ENCODE assay signal across 12 mouse cellular contexts in the genomic region with DNA sequence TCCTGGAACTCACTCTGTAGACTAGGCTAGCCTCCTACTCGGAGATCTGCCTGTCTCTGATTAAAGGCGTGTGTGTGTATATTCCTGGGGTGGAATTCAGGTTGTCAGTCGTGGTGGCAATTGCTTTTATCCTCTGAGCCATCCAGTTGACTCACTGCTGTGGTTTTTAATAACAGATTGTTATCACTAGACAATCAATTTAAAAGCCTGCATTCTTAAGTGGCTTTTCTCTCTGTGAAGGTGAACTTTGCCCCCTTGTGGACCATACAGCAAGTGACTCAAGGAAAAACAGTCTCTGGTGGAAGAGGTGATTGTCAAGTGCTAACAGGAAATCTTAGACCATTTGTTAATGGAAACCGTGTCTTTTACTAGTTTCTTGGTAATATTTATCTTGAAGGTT. TPM values are rescaled to one million over a fixed set of nuclear protein-coding genes. Genes with fewer than 3 reads are reported as not detected.
DNase-seq lines count a peak whose midpoint lies in the region; ATAC-seq and TF ChIP-seq lines count a peak whose summit lies in the region.
"Had no signal": no experiment of that assay in that cellular context is flagged by ENCODE, and none has a peak within 500 bp of the region (broad histone marks: within the 10 kb centered on the region; RNA-seq: fewer than 3 reads in every experiment).

No protein-coding gene starts in this region.

- no peaks in the 10 kb centered on the region for H3K27me3 ChIP-seq in lung, embryonic 14.5 days (ENCODE audit: insufficient read depth, low read length)
- H3K27me3 ChIP-seq in hindbrain, embryonic 11.5 days (ENCODE audit: control insufficient read depth, insufficient read depth, low read length) = no peaks in the 10 kb centered on the region
- H3K27me3 ChIP-seq: forebrain, embryonic 12.5 days; hindbrain, embryonic 15.5 days had no signal

- H3K36me3 ChIP-seq in lung, embryonic 14.5 days (ENCODE audit: insufficient read depth) = peaks cover 82% of the 10 kb centered on the region
- no peaks in the 10 kb centered on the region for H3K36me3 ChIP-seq in hindbrain, embryonic 11.5 days (ENCODE audit: control insufficient read depth, insufficient read depth, low read length)

- H3K4me2 ChIP-seq in lung, embryonic 14.5 days = no peak overlapping the region
- no peak overlapping the region for H3K4me2 ChIP-seq in hindbrain, embryonic 11.5 days (replicated peaks; ENCODE audit: low read depth, low read length)
- H3K4me2 ChIP-seq: forebrain, embryonic 12.5 days; hindbrain, embryonic 15.5 days had no signal

- H3K27ac ChIP-seq in lung, embryonic 14.5 days (ENCODE audit: low read depth) = no peak overlapping the region
- H3K27ac ChIP-seq in hindbrain, embryonic 11.5 days (ENCODE audit: low read depth, low read length) = no peak overlapping the region
- H3K27ac ChIP-seq: forebrain, embryonic 12.5 days; hindbrain, embryonic 15.5 days had no signal

- H3K9ac ChIP-seq in lung, embryonic 14.5 days = no peak overlapping the region
- H3K9ac ChIP-seq in hindbrain, embryonic 11.5 days (ENCODE audit: low read depth, low read length) = no peak overlapping the region
- H3K9ac ChIP-seq: forebrain, embryonic 12.5 days; hindbrain, embryonic 15.5 days had no signal

- TF ChIP-seq CTCF in lung, embryonic 14.5 days (IDR thresholded peaks at IDR 0.05; ENCODE audit: low read depth) = peak; percentile 39

- H3K9me3 ChIP-seq in lung, embryonic 14.5 days (ENCODE audit: low read depth, low read length) = no peaks in the 10 kb centered on the region
- no peaks in the 10 kb centered on the region for H3K9me3 ChIP-seq in hindbrain, embryonic 11.5 days (ENCODE audit: control insufficient read depth, low read length)
- H3K9me3 ChIP-seq: forebrain, embryonic 12.5 days; hindbrain, embryonic 15.5 days had no signal

- WGBS in lung, embryonic 14.5 days = 54% methylated on average over 4 of the region's 4 CpGs
- 77% methylated on average over 4 of the region's 4 CpGs for WGBS in hindbrain, embryonic 11.5 days

- DNase-seq in lung, embryonic 14.5 days = no peak
- DNase-seq in lung, postnatal 4 days = no peak
- peak; percentile 40 for DNase-seq in ES-CJ7 (ENCODE audit: low read depth, low spot score)
- DNase-seq in brain, adult 2 months (ENCODE audit: low read depth, low spot score) = peak; percentile 8
- DNase-seq in retina, embryonic 14.5 days (ENCODE audit: low spot score) = peak; percentile 24
- DNase-seq in frontal cortex, postnatal 14 days (ENCODE audit: low spot score in 2 of 2) = no peak
- no peak for DNase-seq in hindbrain, embryonic 11.5 days (ENCODE audit: low spot score)
- DNase-seq: cerebellum, adult 9-10 months; lung, postnatal 36 days; right cerebral cortex, postnatal 14 days had no signal

- ATAC-seq in lung, embryonic 14.5 days (ENCODE audit: insufficient read depth) = no peak
- no peak for ATAC-seq in hindbrain, embryonic 11.5 days (ENCODE audit: low FRiP score)

- 0 out of 2 replicates have a peak, but pooled peaks cover 3% of the 10 kb centered on the region for H3K4me1 ChIP-seq in lung, embryonic 14.5 days (ENCODE audit: insufficient read depth)
- H3K4me1 ChIP-seq in hindbrain, embryonic 11.5 days (replicated peaks; ENCODE audit: control insufficient read depth, insufficient read depth, low read length) = no peaks in the 10 kb centered on the region
- H3K4me1 ChIP-seq: forebrain, embryonic 12.5 days; hindbrain, embryonic 15.5 days had no signal

- no peak overlapping the region for H3K4me3 ChIP-seq in lung, embryonic 14.5 days (ENCODE audit: low read depth, low read length)
- H3K4me3 ChIP-seq in hindbrain, embryonic 11.5 days (ENCODE audit: low read depth, low read length) = no peak overlapping the region
- H3K4me3 ChIP-seq: forebrain, embryonic 12.5 days; hindbrain, embryonic 15.5 days had no signal

RNA-seq across cellular contexts. Expression of gene Nufip1, which starts 8.3 kb away (rescaled TPM):
- polyA plus RNA-seq in lung, embryonic 14.5 days (2014; fragmentation: Nextera tagmentation; extraction: Ambion mirVana) = 15.2 and 15.5 TPM in 2 replicates
- polyA plus RNA-seq in hindbrain, embryonic 11.5 days (2014; fragmentation: Nextera tagmentation; extraction: Ambion mirVana) = 17.1 and 18.4 TPM in 2 replicates

RNA-seq across cellular contexts. Expression of gene Gpalpp1, which starts 8.4 kb away (rescaled TPM):
- polyA plus RNA-seq in lung, embryonic 14.5 days (2014; fragmentation: Nextera tagmentation; extraction: Ambion mirVana) = 13.6 and 14.7 TPM in 2 replicates
- polyA plus RNA-seq in hindbrain, embryonic 11.5 days (2014; fragmentation: Nextera tagmentation; extraction: Ambion mirVana) = 15.1 and 20.4 TPM in 2 replicates

Comparison
In these comparisons a context has a peak if more than half of its experiments do, and no peak if none do; other contexts are left out.
1. DNase-seq: peak in ES-CJ7 (single experiment), brain, adult 2 months (single experiment) and retina, embryonic 14.5 days (single experiment); none in lung, embryonic 14.5 days (single experiment), lung, postnatal 4 days (0 of 2), frontal cortex, postnatal 14 days (0 of 2) and hindbrain, embryonic 11.5 days (single experiment).